Mouse (Mus musculus): ENCODE measurements around the gene Rtn3. TPM values are rescaled to one million over a fixed set of nuclear protein-coding genes. Genes with fewer than 3 reads are reported as not detected.
"Not testable (repeated sequence)": the region's sequence is repeated elsewhere in the genome, so short reads cannot be mapped to it uniquely, and the experiment has no call there.

Gene Rtn3
- polyA plus RNA-seq, 1 experiment = 88.7 TPM

GRCm38 (mm10) chr19:7521619-7522018, 38.5 kb upstream of the Rtn3 start:
- no peaks in the 10 kb centered on the region for H3K27me3 ChIP-seq (ENCODE audit: control insufficient read depth, insufficient read depth, low read length)
- H3K4me3 ChIP-seq (ENCODE audit: control insufficient read depth, low read depth, low read length) = no peak overlapping the region
- TF ChIP-seq CTCF (IDR thresholded peaks at IDR 0.05; ENCODE audit: control insufficient read depth, insufficient read depth, insufficient replicate concordance, low read depth, low read length) (no peak), POLR2A (IDR thresholded peaks at IDR 0.05; ENCODE audit: control insufficient read depth, low read depth, low read length) (no peak)
- H3K4me1 ChIP-seq (ENCODE audit: control insufficient read depth, insufficient read depth, low read length) = no peaks in the 10 kb centered on the region
- no peaks in the 10 kb centered on the region for H3K36me3 ChIP-seq (ENCODE audit: control insufficient read depth, insufficient read depth, low read length)
- H3K27ac ChIP-seq (ENCODE audit: control insufficient read depth, insufficient read depth, low read depth, low read length) = no peak overlapping the region

DNA sequence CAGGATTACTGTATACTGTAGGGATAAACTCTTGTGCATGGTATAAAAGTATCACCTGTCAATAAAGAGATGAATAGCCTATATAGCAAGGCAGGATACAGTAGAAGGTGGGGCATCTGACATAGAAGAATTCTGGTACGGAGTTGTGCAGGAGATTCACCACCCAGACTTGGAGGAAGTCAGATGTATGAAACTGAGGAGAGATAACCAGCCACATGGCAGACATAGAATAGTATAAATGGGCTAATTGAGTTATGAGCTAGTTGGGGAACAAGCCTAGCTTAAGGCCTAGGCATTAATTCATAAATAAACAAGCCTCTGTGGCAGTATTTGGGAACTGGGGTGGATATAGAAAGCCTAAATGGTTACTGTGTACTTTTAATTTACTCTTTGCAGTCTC, 33.4 kb upstream of the Rtn3 start:
- TF ChIP-seq CTCF (IDR thresholded peaks at IDR 0.05; ENCODE audit: control insufficient read depth, insufficient read depth, insufficient replicate concordance, low read depth, low read length) (no peak), POLR2A (IDR thresholded peaks at IDR 0.05; ENCODE audit: control insufficient read depth, low read depth, low read length) (no peak)
- Histone ChIP-seq H3K4me1 (ENCODE audit: control insufficient read depth, insufficient read depth, low read length) (no peaks in the 10 kb centered on the region), H3K27ac (ENCODE audit: control insufficient read depth, insufficient read depth, low read depth, low read length) (no peak overlapping the region), H3K27me3 (ENCODE audit: control insufficient read depth, insufficient read depth, low read length) (no peaks in the 10 kb centered on the region), H3K36me3 (ENCODE audit: control insufficient read depth, insufficient read depth, low read length) (no peaks in the 10 kb centered on the region), H3K4me3 (ENCODE audit: control insufficient read depth, low read depth, low read length) (no peak overlapping the region)

GRCm38 (mm10) chr19:7508026-7508425, 24.9 kb upstream of the Rtn3 start:
- Histone ChIP-seq H3K4me3 (ENCODE audit: control insufficient read depth, low read depth, low read length) (no peak overlapping the region), H3K4me1 (ENCODE audit: control insufficient read depth, insufficient read depth, low read length) (no peaks in the 10 kb centered on the region), H3K27ac (ENCODE audit: control insufficient read depth, insufficient read depth, low read depth, low read length) (no peak overlapping the region), H3K27me3 (ENCODE audit: control insufficient read depth, insufficient read depth, low read length) (no peaks in the 10 kb centered on the region), H3K36me3 (ENCODE audit: control insufficient read depth, insufficient read depth, low read length) (no peaks in the 10 kb centered on the region)
- TF ChIP-seq CTCF (IDR thresholded peaks at IDR 0.05; ENCODE audit: control insufficient read depth, insufficient read depth, insufficient replicate concordance, low read depth, low read length) (no peak), POLR2A (IDR thresholded peaks at IDR 0.05; ENCODE audit: control insufficient read depth, low read depth, low read length) (no peak)

DNA sequence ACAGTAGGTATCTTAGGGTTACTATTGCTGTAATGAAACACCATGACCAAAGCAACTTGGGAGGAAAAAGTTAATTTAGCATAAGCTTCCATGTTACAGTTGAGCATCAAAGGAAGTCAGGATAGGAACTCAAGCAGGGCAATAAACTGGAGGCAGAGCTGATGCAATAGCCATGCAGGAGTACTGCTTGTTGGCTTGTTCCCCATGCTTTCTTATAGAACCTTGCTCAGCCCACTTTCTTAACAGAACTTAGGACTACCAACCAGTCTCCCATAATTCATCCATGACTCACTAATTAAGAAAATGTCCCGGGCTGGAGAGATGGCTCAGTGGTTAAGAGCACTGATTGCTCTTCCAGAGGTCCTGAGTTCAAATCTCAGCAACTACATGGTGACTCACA, 23.2 kb upstream of the Rtn3 start:
- Histone ChIP-seq H3K4me3 (ENCODE audit: control insufficient read depth, low read depth, low read length) (no peak overlapping the region), H3K36me3 (ENCODE audit: control insufficient read depth, insufficient read depth, low read length) (no peaks in the 10 kb centered on the region), H3K27me3 (ENCODE audit: control insufficient read depth, insufficient read depth, low read length) (no peaks in the 10 kb centered on the region), H3K27ac (ENCODE audit: control insufficient read depth, insufficient read depth, low read depth, low read length) (no peak overlapping the region), H3K4me1 (ENCODE audit: control insufficient read depth, insufficient read depth, low read length) (no peaks in the 10 kb centered on the region)
- no peak for TF ChIP-seq POLR2A (IDR thresholded peaks at IDR 0.05; ENCODE audit: control insufficient read depth, low read depth, low read length)
- TF ChIP-seq CTCF (IDR thresholded peaks at IDR 0.05; ENCODE audit: control insufficient read depth, insufficient read depth, insufficient replicate concordance, low read depth, low read length) = no peak

DNA sequence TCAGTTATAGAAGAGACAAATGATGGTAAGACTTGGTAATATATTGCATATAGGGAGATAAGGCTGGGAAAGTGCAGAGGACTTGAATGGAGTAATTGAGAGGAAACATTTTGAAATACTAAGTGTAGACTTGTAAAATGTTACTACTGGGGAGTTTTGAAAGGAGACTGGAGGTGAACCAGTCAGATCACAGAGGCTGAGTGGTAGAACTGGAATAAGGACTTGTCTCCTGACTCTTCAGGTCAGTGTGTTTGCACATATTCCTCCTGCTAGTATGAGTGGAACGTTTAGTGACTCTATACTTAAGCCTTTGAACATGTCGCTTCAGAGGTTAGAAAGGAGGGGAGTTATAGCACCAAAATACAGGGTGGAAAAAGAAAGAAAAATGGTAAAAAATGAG, 19.4 kb upstream of the Rtn3 start:
- no peak overlapping the region for H3K4me3 ChIP-seq (ENCODE audit: control insufficient read depth, low read depth, low read length)
- no peaks in the 10 kb centered on the region for H3K36me3 ChIP-seq (ENCODE audit: control insufficient read depth, insufficient read depth, low read length)
- TF ChIP-seq CTCF (IDR thresholded peaks at IDR 0.05; ENCODE audit: control insufficient read depth, insufficient read depth, insufficient replicate concordance, low read depth, low read length) = no peak
- no peak for TF ChIP-seq POLR2A (IDR thresholded peaks at IDR 0.05; ENCODE audit: control insufficient read depth, low read depth, low read length)
- no peaks in the 10 kb centered on the region; the same call in 1 of the 2 replicates for H3K4me1 ChIP-seq (ENCODE audit: control insufficient read depth, insufficient read depth, low read length)
- H3K27me3 ChIP-seq (ENCODE audit: control insufficient read depth, insufficient read depth, low read length) = no peaks in the 10 kb centered on the region
- H3K27ac ChIP-seq (ENCODE audit: control insufficient read depth, insufficient read depth, low read depth, low read length) = no peak overlapping the region

- Histone ChIP-seq H3K4me3 (ENCODE audit: control insufficient read depth, low read depth, low read length) (no peak overlapping the region), H3K27ac (ENCODE audit: control insufficient read depth, insufficient read depth, low read depth, low read length) (no peak overlapping the region), H3K4me1 (ENCODE audit: control insufficient read depth, insufficient read depth, low read length) (peaks cover under 1% of the 10 kb centered on the region; the same call in 1 of the 2 replicates), H3K27me3 (ENCODE audit: control insufficient read depth, insufficient read depth, low read length) (no peaks in the 10 kb centered on the region), H3K36me3 (ENCODE audit: control insufficient read depth, insufficient read depth, low read length) (no peaks in the 10 kb centered on the region)
- no peak for TF ChIP-seq CTCF (IDR thresholded peaks at IDR 0.05; ENCODE audit: control insufficient read depth, insufficient read depth, insufficient replicate concordance, low read depth, low read length)
- TF ChIP-seq POLR2A (IDR thresholded peaks at IDR 0.05; ENCODE audit: control insufficient read depth, low read depth, low read length) = no peak
These were observed 17.6 kb upstream of the Rtn3 start for GRCm38 (mm10) chr19:7500701-7501100.

DNA sequence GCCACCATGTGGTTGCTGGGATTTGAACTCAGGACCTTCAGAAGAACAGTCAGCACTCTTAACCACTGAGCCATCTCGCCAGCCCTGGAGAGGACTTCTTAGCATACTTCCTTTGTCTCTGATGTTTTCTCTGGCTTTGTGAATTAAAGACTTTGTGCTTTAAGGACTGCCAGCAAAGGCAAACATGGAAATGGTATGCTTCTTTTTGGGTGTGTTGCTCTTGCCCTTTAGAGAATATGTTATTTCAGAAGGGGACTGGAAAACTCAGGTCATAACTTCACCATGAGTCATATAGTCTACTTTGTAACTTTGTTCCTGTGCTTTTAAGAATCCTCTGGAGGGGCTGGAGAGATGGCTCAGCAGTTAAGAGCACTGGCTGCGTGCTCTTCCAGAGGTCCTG, 15.7 kb upstream of the Rtn3 start:
- H3K36me3 ChIP-seq (ENCODE audit: control insufficient read depth, insufficient read depth, low read length) = no peaks in the 10 kb centered on the region
- no peak for TF ChIP-seq POLR2A (IDR thresholded peaks at IDR 0.05; ENCODE audit: control insufficient read depth, low read depth, low read length)
- H3K4me3 ChIP-seq (ENCODE audit: control insufficient read depth, low read depth, low read length) = no peak overlapping the region
- H3K27ac ChIP-seq (ENCODE audit: control insufficient read depth, insufficient read depth, low read depth, low read length) = no peak overlapping the region
- H3K27me3 ChIP-seq (ENCODE audit: control insufficient read depth, insufficient read depth, low read length) = no peaks in the 10 kb centered on the region
- peaks cover 2% of the 10 kb centered on the region; the same call in 1 of the 2 replicates for H3K4me1 ChIP-seq (ENCODE audit: control insufficient read depth, insufficient read depth, low read length)

- H3K4me1 ChIP-seq (ENCODE audit: control insufficient read depth, insufficient read depth, low read length); H3K27ac ChIP-seq (ENCODE audit: control insufficient read depth, insufficient read depth, low read depth, low read length); H3K4me3 ChIP-seq (ENCODE audit: control insufficient read depth, low read depth, low read length); H3K36me3 ChIP-seq (ENCODE audit: control insufficient read depth, insufficient read depth, low read length); H3K27me3 ChIP-seq (ENCODE audit: control insufficient read depth, insufficient read depth, low read length): not testable (repeated sequence)
These were observed 13.0 kb upstream of the Rtn3 start for GRCm38 (mm10) chr19:7496070-7496469.

All from testis, adult 2 months (tissue).